Mouse (Mus musculus) G1E (cell line): ENCODE results near the gene AL732309.1.

Experiments
- CTCF ChIP-seq: IDR thresholded peaks from 2 replicates; pipeline ENCODE4 v1.5.1; 2012; ENCODE audit warnings: low read depth, low read length, inconsistent platforms, mixed read lengths
- GATA1 ChIP-seq: IDR thresholded peaks from 2 replicates; pipeline ENCODE4 v1.6.1; 2012; ENCODE audit warnings: borderline replicate concordance, low read length, inconsistent platforms, mixed read lengths

- TF ChIP-seq GATA1: no peak
- TF ChIP-seq CTCF: no peak
Measured at GRCm38 (mm10) chr2:25291184-25292053, 44.8 kb upstream of the AL732309.1 start.
